Mouse (Mus musculus) cerebellum, adult 2 months (tissue): ENCODE measurements around the gene Cass4.

Experiments used
- CTCF ChIP-seq: fragments of 200-500 bp; IDR thresholded peaks from 2 replicates; pipeline ENCODE4 v1.5.1; 2011; ENCODE audit warnings: low read depth, mild to moderate bottlenecking, control low read depth, low read length, moderate library complexity, borderline replicate concordance; ENCODE audit not compliant: insufficient read depth
- POLR2A ChIP-seq: fragments of 200-500 bp; IDR thresholded peaks from 2 replicates; pipeline ENCODE4 v1.6.1; 2011; ENCODE audit warnings: low read length, control low read depth, borderline replicate concordance; ENCODE audit not compliant: insufficient read depth

- TF ChIP-seq CTCF = no peak
- peak; percentile 40; the same call in 1 of the 2 replicates for TF ChIP-seq POLR2A
Measured at GRCm38 (mm10) chr2:172345258-172345738, 48.3 kb upstream of the Cass4 start, which contains the start of gene Fam210b.
